19 mouse cellular contexts compared by ENCODE assay signal in genomic region chr17:6727996-6728610, GRCm38 (mm10). TPM values are rescaled to one million over a fixed set of nuclear protein-coding genes. Genes with fewer than 3 reads are reported as not detected.
DNase-seq lines count a peak whose midpoint lies in the region; ATAC-seq lines count a peak whose summit lies in the region.
"Had no signal": no experiment of that assay in that cellular context is flagged by ENCODE, and none has a peak within 500 bp of the region (broad histone marks: within the 10 kb centered on the region; RNA-seq: fewer than 3 reads in every experiment).

No protein-coding gene starts in this region.

- H3K4me1 ChIP-seq in forebrain, embryonic 11.5 days (replicated peaks; ENCODE audit: control insufficient read depth, insufficient read depth, low read length) = no peaks in the 10 kb centered on the region; the same call in 1 of the 2 replicates
- H3K4me1 ChIP-seq in forebrain, embryonic 14.5 days (ENCODE audit: control insufficient read depth, insufficient read depth, low read length) = peaks cover 7% of the 10 kb centered on the region
- peaks cover 6% of the 10 kb centered on the region; the same call in 1 of the 2 replicates for H3K4me1 ChIP-seq in intestine, embryonic 15.5 days (replicated peaks)
- peaks cover 10% of the 10 kb centered on the region for H3K4me1 ChIP-seq in kidney, embryonic 15.5 days
- H3K4me1 ChIP-seq: liver, embryonic 15.5 days had no signal

- WGBS in forebrain, embryonic 11.5 days = 91% methylated on average over 12 of the region's 12 CpGs
- 95% methylated on average over 12 of the region's 12 CpGs for WGBS in forebrain, embryonic 14.5 days
- 75% methylated on average over 12 of the region's 12 CpGs for WGBS in intestine, embryonic 15.5 days
- 82% methylated on average over 12 of the region's 12 CpGs for WGBS in kidney, embryonic 15.5 days
- 36% methylated on average over 12 of the region's 12 CpGs for WGBS in large intestine, adult 2 months

- DNase-seq in forebrain, embryonic 11.5 days (ENCODE audit: low spot score) = peak; percentile 43
- DNase-seq in forebrain, embryonic 14.5 days (ENCODE audit: low spot score) = no peak
- DNase-seq in large intestine, adult 2 months (ENCODE audit: low read depth, low spot score) = peak; percentile 54
- no peak for DNase-seq in c-Kit-positive CD71-positive TER-119-positive erythroid progenitor cells, embryonic 14.5 days (ENCODE audit: low spot score)
- no peak for DNase-seq in gastrocnemius, adult 18-20 months (ENCODE audit: low spot score)
- DNase-seq in urinary bladder, adult 18-20 months (ENCODE audit: low spot score in 2 of 2) = no peak
- DNase-seq: adrenal gland, postnatal 10 days; gastrocnemius, adult 2 months; heart, postnatal 14 days; thymus, adult 2 months had no signal

- H3K36me3 ChIP-seq in forebrain, embryonic 11.5 days (ENCODE audit: control insufficient read depth, insufficient read depth, low read length) = no peaks in the 10 kb centered on the region
- no peaks in the 10 kb centered on the region for H3K36me3 ChIP-seq in forebrain, embryonic 14.5 days (ENCODE audit: control insufficient read depth, insufficient read depth, low read length)
- no peaks in the 10 kb centered on the region for H3K36me3 ChIP-seq in intestine, embryonic 15.5 days
- H3K36me3 ChIP-seq in kidney, embryonic 15.5 days = no peaks in the 10 kb centered on the region
- H3K36me3 ChIP-seq: heart, embryonic 12.5 days; hindbrain, embryonic 12.5 days; liver, embryonic 15.5 days had no signal

- no peak overlapping the region for H3K27ac ChIP-seq in forebrain, embryonic 11.5 days (ENCODE audit: low read depth, low read length)
- no peak overlapping the region for H3K27ac ChIP-seq in forebrain, embryonic 14.5 days (ENCODE audit: low read depth, low read length)
- H3K27ac ChIP-seq in intestine, embryonic 15.5 days = peak overlapping the region; percentile 78
- peak overlapping the region; percentile 60; the same call in 1 of the 2 replicates for H3K27ac ChIP-seq in kidney, embryonic 15.5 days
- H3K27ac ChIP-seq: gastrocnemius, adult 2 months; hindbrain, embryonic 12.5 days; liver, embryonic 15.5 days had no signal

- no peaks in the 10 kb centered on the region for H3K9me3 ChIP-seq in forebrain, embryonic 11.5 days (ENCODE audit: control insufficient read depth, low read length)
- no peaks in the 10 kb centered on the region for H3K9me3 ChIP-seq in forebrain, embryonic 14.5 days (replicated peaks; ENCODE audit: control insufficient read depth, low read length)
- no peaks in the 10 kb centered on the region for H3K9me3 ChIP-seq in intestine, embryonic 15.5 days
- H3K9me3 ChIP-seq in kidney, embryonic 15.5 days (replicated peaks) = no peaks in the 10 kb centered on the region
- H3K9me3 ChIP-seq: heart, embryonic 12.5 days; hindbrain, embryonic 12.5 days; liver, embryonic 15.5 days had no signal

- no peaks in the 10 kb centered on the region for H3K27me3 ChIP-seq in forebrain, embryonic 11.5 days (ENCODE audit: control insufficient read depth, insufficient read depth, low read length)
- no peaks in the 10 kb centered on the region for H3K27me3 ChIP-seq in forebrain, embryonic 14.5 days (replicated peaks; ENCODE audit: control insufficient read depth, insufficient read depth, low read length)
- H3K27me3 ChIP-seq in intestine, embryonic 15.5 days (replicated peaks) = no peaks in the 10 kb centered on the region
- no peaks in the 10 kb centered on the region for H3K27me3 ChIP-seq in kidney, embryonic 15.5 days
- H3K27me3 ChIP-seq: hindbrain, embryonic 12.5 days; liver, embryonic 15.5 days had no signal

- H3K9ac ChIP-seq in forebrain, embryonic 11.5 days (ENCODE audit: low read length) = no peak overlapping the region
- H3K9ac ChIP-seq in forebrain, embryonic 14.5 days (ENCODE audit: low read length) = no peak overlapping the region
- no peak overlapping the region for H3K9ac ChIP-seq in intestine, embryonic 15.5 days
- H3K9ac ChIP-seq in kidney, embryonic 15.5 days = no peak overlapping the region
- H3K9ac ChIP-seq: heart, embryonic 12.5 days; hindbrain, embryonic 12.5 days; liver, embryonic 15.5 days had no signal

- no peak overlapping the region for H3K4me3 ChIP-seq in forebrain, embryonic 11.5 days (ENCODE audit: low read depth, low read length)
- no peak overlapping the region for H3K4me3 ChIP-seq in forebrain, embryonic 14.5 days (ENCODE audit: low read depth, low read length)
- H3K4me3 ChIP-seq in intestine, embryonic 15.5 days (replicated peaks) = no peak overlapping the region
- H3K4me3 ChIP-seq in kidney, embryonic 15.5 days (replicated peaks) = no peak overlapping the region
- H3K4me3 ChIP-seq: gastrocnemius, adult 2 months; heart, embryonic 12.5 days; hindbrain, embryonic 12.5 days; liver, embryonic 15.5 days had no signal

- H3K4me2 ChIP-seq in forebrain, embryonic 11.5 days (ENCODE audit: low read depth, low read length, severe bottlenecking) = no peak overlapping the region
- no peak overlapping the region for H3K4me2 ChIP-seq in forebrain, embryonic 14.5 days (ENCODE audit: low read length)
- H3K4me2 ChIP-seq in intestine, embryonic 15.5 days (replicated peaks) = no peak overlapping the region
- no peak overlapping the region for H3K4me2 ChIP-seq in kidney, embryonic 15.5 days
- H3K4me2 ChIP-seq: heart, embryonic 12.5 days; hindbrain, embryonic 12.5 days; liver, embryonic 15.5 days; midbrain, embryonic 11.5 days had no signal

- no peak for ATAC-seq in forebrain, embryonic 11.5 days (replicated peaks; ENCODE audit: low FRiP score)
- ATAC-seq in forebrain, embryonic 14.5 days = no peak
- peak; percentile 96 for ATAC-seq in intestine, embryonic 15.5 days
- ATAC-seq in kidney, embryonic 15.5 days (replicated peaks; ENCODE audit: low FRiP score) = peak; percentile 88
- ATAC-seq: CD4-positive, CD25-positive, alpha-beta regulatory T cell, adult 4 months; lung, postnatal 0 days; Patski had no signal

RNA-seq across cellular contexts. Expression of gene Ezr, which starts 54.5 kb away (rescaled TPM):
- polyA plus RNA-seq in forebrain, embryonic 11.5 days (2014; fragmentation: Nextera tagmentation; extraction: Ambion mirVana) = 122 and 135 TPM in 2 replicates
- polyA plus RNA-seq in forebrain, embryonic 14.5 days (2014; fragmentation: Nextera tagmentation; extraction: Ambion mirVana) = 94.0 and 101 TPM in 2 replicates
- 232 and 235 TPM in 2 replicates for polyA plus RNA-seq in intestine, embryonic 15.5 days (2015; fragmentation: Nextera tagmentation; extraction: Ambion mirVana)
- polyA plus RNA-seq in kidney, embryonic 15.5 days (2015; fragmentation: Nextera tagmentation; extraction: Ambion mirVana) = 182 and 184 TPM in 2 replicates
- 148 and 317 TPM in 2 replicates for polyA plus RNA-seq in large intestine, adult 2 months (2012; rRNA removed)
- 1 to 10 TPM; 1.1 to 2.4 TPM for total RNA-seq in gastrocnemius, adult 18-20 months (2021)

Comparison
In these comparisons a context has a peak if more than half of its experiments do, and no peak if none do; other contexts are left out.
1. DNase-seq: peak in forebrain, embryonic 11.5 days (single experiment) and large intestine, adult 2 months (single experiment); none in forebrain, embryonic 14.5 days (single experiment), c-Kit-positive CD71-positive TER-119-positive erythroid progenitor cells, embryonic 14.5 days (single experiment), gastrocnemius, adult 18-20 months (single experiment) and urinary bladder, adult 18-20 months (0 of 2).
2. ATAC-seq: peak in intestine, embryonic 15.5 days (single experiment) and kidney, embryonic 15.5 days (single experiment); none in forebrain, embryonic 11.5 days (single experiment) and forebrain, embryonic 14.5 days (single experiment).
3. H3K27ac ChIP-seq: peak in intestine, embryonic 15.5 days (single experiment) and kidney, embryonic 15.5 days (single experiment); none in forebrain, embryonic 11.5 days (single experiment) and forebrain, embryonic 14.5 days (single experiment).